Mouse (Mus musculus) forebrain, embryonic 11.5 days (tissue): ENCODE measurements at regions not wholly inside any gene's neighbourhood (a gene's known extent, or its start where the extent isn't known, plus 50 kb on each side); places are given as distances from the start of the nearest gene placed in this dataset.
"Not testable (repeated sequence)": the region's sequence is repeated elsewhere in the genome, so short reads cannot be mapped to it uniquely, and the experiment has no call there.

ENCODE experiments used
- ATAC-seq: fragments of 200-750 bp; cut with Nextera tagmentation; replicated peaks from 2 replicates; pipeline ENCODE4 v1.8.0; 2017; ENCODE audit warnings: moderate TSS enrichment; ENCODE audit not compliant: low FRiP score
- DNase-seq: peaks from one replicate; pipeline ENCODE4 v3.0.0-alpha.2; 2017; ENCODE audit warnings: low spot score
- H3K27ac ChIP-seq: fragments of 300-500 bp; sonication (generic); 2 replicates; pipeline ENCODE4 v1.5.1; 2014; ENCODE audit warnings: low read depth, low read length
- H3K27me3 ChIP-seq: fragments of 300-500 bp; sonication (generic); 2 replicates; pipeline ENCODE4 v1.6.1; 2014; ENCODE audit warnings: mild to moderate bottlenecking, low read length, mixed read lengths; ENCODE audit not compliant: control insufficient read depth, insufficient read depth
- H3K36me3 ChIP-seq: fragments of 300-500 bp; sonication (generic); 2 replicates; pipeline ENCODE4 v1.6.1; 2014; ENCODE audit warnings: mild to moderate bottlenecking, low read length, moderate library complexity, mixed read lengths; ENCODE audit not compliant: control insufficient read depth, insufficient read depth
- H3K4me1 ChIP-seq: fragments of 300-500 bp; sonication (generic); replicated peaks from 2 replicates; pipeline ENCODE4 v1.6.1; 2014; ENCODE audit warnings: low read length, mixed read lengths; ENCODE audit not compliant: control insufficient read depth, insufficient read depth
- H3K4me2 ChIP-seq: fragments of 300-500 bp; sonication (generic); 2 replicates; pipeline ENCODE4 v1.6.1; 2014; ENCODE audit warnings: low read depth, mild to moderate bottlenecking, low read length, moderate library complexity, mixed read lengths; ENCODE audit not compliant: severe bottlenecking
- H3K4me3 ChIP-seq: fragments of 300-500 bp; sonication (generic); 2 replicates; pipeline ENCODE4 v1.5.1; 2014; ENCODE audit warnings: low read depth, low read length
- H3K9ac ChIP-seq: fragments of 300-500 bp; sonication (generic); 2 replicates; pipeline ENCODE4 v1.6.1; 2014; ENCODE audit warnings: low read length
- H3K9me3 ChIP-seq: fragments of 300-500 bp; sonication (generic); 2 replicates; pipeline ENCODE4 v1.6.1; 2016; ENCODE audit warnings: low read length, mixed read lengths; ENCODE audit not compliant: control insufficient read depth
- WGBS: fragments of 180-500 bp; shearing (Covaris S2); extraction: QIAGEN DNeasy Blood & Tissue Kit; methylation state at CpG from one replicate; pipeline ENCODE4 v1.1.7; 2014; 5-methylcytosine and 5-hydroxymethylcytosine counted together

- DNase-seq (no peak), ATAC-seq (no peak)
- Histone ChIP-seq H3K36me3 (no peaks in the 10 kb centered on the region), H3K27ac (no peak overlapping the region), H3K9ac (no peak overlapping the region), H3K4me2 (no peak overlapping the region), H3K9me3 (no peaks in the 10 kb centered on the region), H3K27me3 (no peaks in the 10 kb centered on the region), H3K4me1 (no peaks in the 10 kb centered on the region; the same call in 1 of the 2 replicates), H3K4me3 (no peak overlapping the region)
- WGBS, result 28% methylated on average over 3 of the region's 3 CpGs
These were observed 83.7 kb upstream of the Cep85l start for GRCm38 (mm10) chr10:53463471-53463870.

DNA sequence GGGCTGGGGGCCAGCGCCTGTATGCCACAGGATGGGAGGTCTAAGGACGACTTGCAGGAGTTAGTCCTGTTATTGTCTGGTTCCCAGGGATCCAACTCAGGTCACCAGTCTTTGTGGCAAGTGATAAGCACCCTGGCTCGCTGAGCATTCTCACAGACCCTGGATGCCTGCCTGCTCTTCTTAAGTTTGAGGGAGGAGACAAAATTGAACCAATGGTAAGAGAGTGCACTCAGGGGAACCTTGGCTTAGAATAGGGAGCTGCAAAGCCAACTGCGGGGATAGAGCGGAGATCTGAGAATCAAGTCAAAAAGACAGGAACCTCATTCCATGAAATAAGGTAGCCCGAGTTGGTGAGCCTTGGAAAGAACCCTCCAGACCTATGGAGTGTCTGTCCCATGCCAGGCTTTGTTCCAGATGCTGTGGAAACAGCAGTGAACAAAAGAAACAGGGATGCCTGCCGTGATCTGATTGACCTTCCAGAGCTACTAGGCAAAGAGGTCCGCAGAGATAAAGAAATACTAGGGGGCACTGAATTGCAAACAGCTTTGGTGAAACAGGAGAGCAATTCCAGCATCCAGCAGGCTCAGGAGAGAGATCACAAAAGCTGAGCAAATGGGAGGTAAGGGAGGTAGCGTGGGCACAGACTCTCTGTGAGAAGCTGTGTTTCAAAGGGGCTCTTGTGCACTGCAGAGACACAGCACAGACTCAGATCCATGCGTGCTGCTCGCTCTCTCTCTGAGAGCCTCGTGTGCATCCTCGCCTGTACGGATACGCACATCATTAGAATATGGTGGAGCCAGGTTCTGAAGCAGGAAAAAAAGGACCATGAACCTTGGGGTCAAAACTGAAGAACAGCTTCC is 82.9 kb upstream of the Cep85l start:
- Histone ChIP-seq H3K4me1 (no peaks in the 10 kb centered on the region; the same call in 1 of the 2 replicates), H3K36me3 (no peaks in the 10 kb centered on the region), H3K9me3 (no peaks in the 10 kb centered on the region), H3K9ac (peak overlapping the region; percentile 30; the same call in 1 of the 2 replicates), H3K4me3 (no peak overlapping the region), H3K27ac (no peak overlapping the region), H3K27me3 (no peaks in the 10 kb centered on the region), H3K4me2 (peak overlapping the region; percentile 24; the same call in 1 of the 2 replicates)
- ATAC-seq, result peak; percentile 52; the same call in 1 of the 2 replicates
- DNase-seq, result no peak
- 22% methylated on average over 15 of the region's 15 CpGs for WGBS

GRCm38 (mm10) chr10:53461070-53461781 is 81.5 kb upstream of the Cep85l start:
- H3K9ac ChIP-seq, result no peak overlapping the region
- no peaks in the 10 kb centered on the region for H3K9me3 ChIP-seq
- H3K36me3 ChIP-seq, result no peaks in the 10 kb centered on the region
- 83% methylated on average over 7 of the region's 7 CpGs for WGBS
- H3K4me3 ChIP-seq, result no peak overlapping the region
- no peak for DNase-seq
- no peak overlapping the region for H3K27ac ChIP-seq
- H3K27me3 ChIP-seq, result no peaks in the 10 kb centered on the region
- no peak overlapping the region for H3K4me2 ChIP-seq
- H3K4me1 ChIP-seq, result no peaks in the 10 kb centered on the region; the same call in 1 of the 2 replicates
- peak; percentile 47; the same call in 1 of the 2 replicates for ATAC-seq

DNA sequence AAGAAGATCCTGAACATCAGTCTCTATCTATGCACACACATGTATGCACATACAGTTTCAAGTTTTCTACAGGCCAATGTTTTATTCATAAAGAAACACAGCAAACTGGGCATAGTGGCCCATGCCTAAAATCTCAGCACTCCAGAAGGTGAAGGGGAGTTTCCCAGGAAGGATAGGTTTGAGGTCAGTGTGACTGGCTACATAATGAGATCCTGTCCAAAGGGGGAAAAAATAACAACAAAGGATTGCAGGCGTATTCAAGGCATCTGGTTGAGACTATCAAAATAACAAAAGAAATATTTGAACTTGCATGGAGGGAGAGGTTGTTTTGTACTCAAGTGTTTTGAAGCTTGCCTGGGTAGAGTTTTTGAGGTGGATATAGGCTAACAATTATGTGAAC is 80.0 kb upstream of the Cep85l start:
- H3K4me1 ChIP-seq, H3K4me3 ChIP-seq, H3K27ac ChIP-seq, H3K36me3 ChIP-seq, H3K9me3 ChIP-seq, H3K27me3 ChIP-seq, DNase-seq, ATAC-seq, H3K4me2 ChIP-seq, H3K9ac ChIP-seq: not testable (repeated sequence)
- 50% methylated on average over 1 of the region's 1 CpGs for WGBS

DNA sequence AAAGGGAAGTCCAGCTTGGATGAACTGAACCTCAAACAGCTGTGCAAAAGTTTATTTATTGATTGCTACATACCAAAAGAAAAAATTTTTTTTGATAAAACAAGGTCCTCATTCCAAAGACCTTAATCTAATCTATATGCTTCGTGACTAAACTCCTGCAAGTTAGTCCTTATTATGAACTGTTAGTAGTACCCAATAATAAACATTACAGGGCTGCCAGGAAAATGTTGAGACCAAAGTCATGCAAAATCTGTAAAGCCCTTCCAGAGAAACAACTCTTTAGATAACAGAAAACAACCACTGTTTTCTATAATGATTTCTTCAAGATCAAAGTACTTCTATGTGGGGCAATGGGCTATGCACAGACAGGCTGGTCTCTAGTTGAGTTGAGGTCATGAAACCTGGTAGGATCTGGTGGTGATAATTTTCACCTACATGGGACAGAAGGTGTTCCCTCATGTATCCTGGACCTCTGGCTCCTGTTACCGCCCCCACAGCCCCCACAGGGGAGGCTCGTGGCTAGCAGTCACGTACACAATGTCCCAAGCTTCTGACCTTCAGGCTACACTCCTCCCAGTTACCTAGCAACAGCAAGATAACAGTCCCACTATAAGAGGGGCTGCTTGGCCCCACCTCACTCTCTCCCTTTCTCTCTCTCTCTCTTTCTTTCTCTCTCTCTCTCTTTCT is 76.4 kb upstream of the Cep85l start:
- 70% methylated on average over 4 of the region's 4 CpGs for WGBS
- ATAC-seq (no peak), DNase-seq (no peak)
- H3K4me2 ChIP-seq, result no peak overlapping the region
- no peak overlapping the region for H3K4me3 ChIP-seq
- H3K9me3 ChIP-seq, result no peaks in the 10 kb centered on the region
- H3K9ac ChIP-seq, result no peak overlapping the region
- H3K36me3 ChIP-seq, result no peaks in the 10 kb centered on the region
- H3K27me3 ChIP-seq, result no peaks in the 10 kb centered on the region
- no peaks in the 10 kb centered on the region for H3K4me1 ChIP-seq
- no peak overlapping the region for H3K27ac ChIP-seq

DNA sequence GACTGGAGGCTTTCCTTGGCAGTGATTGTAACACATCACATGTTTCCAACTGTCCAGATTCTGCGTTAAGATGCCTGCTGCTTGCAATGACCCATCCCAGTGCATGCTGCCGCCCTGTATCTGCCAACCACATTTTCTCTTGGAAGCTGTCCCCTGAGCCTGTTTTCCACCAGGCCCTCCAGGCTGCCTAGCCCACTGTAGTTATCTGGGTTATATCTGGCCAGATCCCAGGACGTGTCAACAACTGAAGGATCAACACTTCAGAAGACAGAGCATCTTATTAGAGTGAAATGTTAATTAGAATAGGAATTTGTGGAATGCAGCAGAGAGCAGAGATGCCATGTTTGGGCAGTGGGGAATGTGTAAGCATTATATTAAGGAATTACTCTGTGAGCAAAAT is 65.0 kb upstream of the Cep85l start:
- Histone ChIP-seq H3K4me1 (no peaks in the 10 kb centered on the region), H3K27me3 (no peaks in the 10 kb centered on the region), H3K9ac (no peak overlapping the region), H3K4me3 (no peak overlapping the region), H3K9me3 (no peaks in the 10 kb centered on the region), H3K27ac (no peak overlapping the region), H3K4me2 (no peak overlapping the region), H3K36me3 (no peaks in the 10 kb centered on the region)
- WGBS, result 59% methylated on average over 3 of the region's 3 CpGs
- DNase-seq (no peak), ATAC-seq (no peak; the same call in 1 of the 2 replicates)

DNA sequence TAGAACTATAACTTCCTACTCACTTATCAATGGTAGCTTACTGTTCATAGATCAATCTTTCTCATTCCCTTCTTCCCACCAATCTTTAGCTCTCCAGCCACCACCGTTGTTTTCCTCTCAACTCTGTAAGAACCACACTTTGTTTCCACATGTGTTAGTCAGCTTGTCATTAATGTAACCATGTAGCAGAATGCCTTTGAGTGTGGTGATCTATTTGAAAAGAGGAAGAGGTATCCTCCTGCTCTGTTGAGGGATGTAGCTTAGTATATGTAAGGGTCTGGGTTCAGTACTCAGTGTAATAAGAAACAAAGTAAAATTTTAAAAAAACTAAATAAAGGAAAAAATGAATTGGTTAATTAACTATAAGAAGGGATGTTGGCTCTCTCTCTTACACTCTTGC is 63.7 kb upstream of the Cep85l start:
- Histone ChIP-seq H3K36me3 (no peaks in the 10 kb centered on the region), H3K9ac (no peak overlapping the region), H3K4me1 (no peaks in the 10 kb centered on the region), H3K9me3 (no peaks in the 10 kb centered on the region), H3K27me3 (no peaks in the 10 kb centered on the region), H3K4me3 (no peak overlapping the region), H3K4me2 (no peak overlapping the region), H3K27ac (no peak overlapping the region)
- ATAC-seq, result no peak
- DNase-seq, result no peak
- 95% methylated on average over 1 of the region's 1 CpGs for WGBS

DNA sequence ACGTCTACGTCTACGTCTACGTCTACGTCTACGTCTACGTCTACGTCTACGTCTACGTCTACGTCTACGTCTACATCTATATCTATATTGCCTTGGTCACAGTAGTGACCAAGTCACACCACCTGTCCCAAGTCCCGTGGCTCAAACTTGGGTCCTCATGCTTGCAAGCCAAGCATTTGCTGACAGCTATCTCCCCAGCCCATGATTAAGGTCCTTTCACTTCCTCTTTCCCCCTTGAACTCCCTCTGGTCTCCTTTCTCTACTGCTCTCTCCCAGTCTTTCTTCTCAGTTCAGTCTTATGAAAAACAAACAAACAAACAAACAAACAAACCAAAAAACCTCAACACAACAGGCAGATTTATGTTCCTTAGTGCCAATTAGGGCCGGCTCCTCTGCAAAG is 63.2 kb upstream of the Cep85l start:
- Histone ChIP-seq H3K27ac (no peak overlapping the region), H3K4me3 (no peak overlapping the region), H3K27me3 (no peaks in the 10 kb centered on the region; the same call in 1 of the 2 replicates), H3K36me3 (no peaks in the 10 kb centered on the region), H3K4me2 (no peak overlapping the region), H3K9me3 (no peaks in the 10 kb centered on the region), H3K4me1 (no peaks in the 10 kb centered on the region), H3K9ac (no peak overlapping the region)
- 95% methylated on average over 14 of the region's 14 CpGs for WGBS
- no peak for DNase-seq
- no peak for ATAC-seq
